Mouse (Mus musculus) C2C12 (cell line): ENCODE results near the gene Fbxo46.

Source experiments
- CEBPB ChIP-seq: IDR thresholded peaks from one replicate; pipeline ENCODE4 v1.6.1; 2011; ENCODE audit warnings: low read depth, mild to moderate bottlenecking, control low read depth, moderate library complexity
- CTCF ChIP-seq: IDR thresholded peaks from one replicate; pipeline ENCODE4 v1.5.1; 2011; ENCODE audit not compliant: control insufficient read depth, insufficient read depth, insufficient read length
- FOSL1 ChIP-seq: IDR thresholded peaks from one replicate; pipeline ENCODE4 v1.8.0; 2011; ENCODE audit warnings: mild to moderate bottlenecking, low read length; ENCODE audit not compliant: poor library complexity, insufficient read depth, severe bottlenecking
- MAX ChIP-seq: IDR thresholded peaks from one replicate; pipeline ENCODE4 v1.6.1; 2011; ENCODE audit warnings: mild to moderate bottlenecking, control low read depth
- MYOG ChIP-seq: IDR thresholded peaks from one replicate; pipeline ENCODE4 v1.6.1; 2011; ENCODE audit not compliant: control insufficient read depth, insufficient read length; ENCODE audit errors: extremely low read depth
- USF1 ChIP-seq: IDR thresholded peaks from one replicate; pipeline ENCODE4 v1.6.1; 2011; ENCODE audit warnings: low read depth, mild to moderate bottlenecking, control low read depth, moderate library complexity

GRCm38 (mm10) chr7:19084921-19085473, 34.7 kb upstream of the Fbxo46 start:
- TF ChIP-seq FOSL1: no peak
- no peak for TF ChIP-seq CTCF
- TF ChIP-seq USF1: no peak
- TF ChIP-seq MAX: no peak
- no peak for TF ChIP-seq CEBPB
- no peak for TF ChIP-seq MYOG
